Mouse (Mus musculus): ENCODE results near the gene Rasgrp3. TPM values are rescaled to one million over a fixed set of nuclear protein-coding genes. Genes with fewer than 3 reads are reported as not detected.

Rasgrp3 gene
- polyA plus RNA-seq, 1 experiment from 2014 or later: 5.4 TPM

DNA sequence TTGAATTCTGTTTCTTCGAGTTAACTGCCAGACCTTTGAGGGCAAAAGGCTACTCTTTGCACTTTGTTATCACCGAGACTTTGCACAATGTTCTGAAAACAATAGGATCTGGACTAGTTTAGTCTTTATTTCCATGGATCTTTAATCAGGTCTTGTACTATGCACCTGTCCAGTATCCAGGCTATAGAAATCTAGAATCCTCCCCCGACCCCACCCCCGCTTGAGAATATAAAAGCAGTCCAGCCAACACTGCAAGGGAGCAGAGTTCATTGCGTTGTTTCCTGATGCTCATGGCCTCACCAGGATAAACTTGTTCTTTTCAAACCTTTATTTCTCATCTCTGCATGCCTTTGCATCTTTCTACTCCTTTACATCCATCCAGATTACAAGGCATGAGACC lies 73.6 kb downstream of the Rasgrp3 start:
- no peak overlapping the region for H3K4me3 ChIP-seq
- H3K4me1 ChIP-seq: no peaks in the 10 kb centered on the region
- WGBS: 95% methylated on average over 5 of the region's 5 CpGs
- ATAC-seq (replicated peaks): no peak
- H3K36me3 ChIP-seq (replicated peaks): no peaks in the 10 kb centered on the region
- peaks cover 3% of the 10 kb centered on the region; the same call in 1 of the 2 replicates for H3K9me3 ChIP-seq
- H3K27me3 ChIP-seq (replicated peaks): no peaks in the 10 kb centered on the region
- no peak overlapping the region for H3K4me2 ChIP-seq
- no peak overlapping the region for H3K27ac ChIP-seq
- H3K9ac ChIP-seq: no peak overlapping the region

DNA sequence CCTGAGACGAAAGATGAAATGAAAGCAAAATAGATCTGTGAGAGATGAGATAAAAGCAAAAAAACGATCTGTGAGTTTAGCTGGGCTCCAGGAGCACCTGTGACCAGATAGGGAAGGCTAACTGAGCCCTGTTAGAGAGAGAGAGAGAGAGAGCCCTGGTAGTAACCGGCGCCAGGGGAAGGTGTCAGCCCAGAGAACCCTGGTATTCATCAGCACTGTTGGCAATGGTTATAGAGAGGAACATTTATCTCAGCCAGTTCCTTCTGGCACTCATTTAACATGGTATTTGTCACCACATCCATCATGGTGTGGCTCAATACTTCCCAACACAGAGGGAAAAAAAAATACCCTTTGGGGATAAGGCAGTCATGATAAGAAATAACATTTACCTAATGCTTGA lies 80.9 kb downstream of the Rasgrp3 start:
- H3K27me3 ChIP-seq (replicated peaks): no peaks in the 10 kb centered on the region
- H3K9ac ChIP-seq: no peak overlapping the region
- H3K36me3 ChIP-seq (replicated peaks): no peaks in the 10 kb centered on the region
- H3K27ac ChIP-seq: no peak overlapping the region
- H3K4me1 ChIP-seq: peaks cover 4% of the 10 kb centered on the region
- H3K4me3 ChIP-seq: no peak overlapping the region
- WGBS: 85% methylated on average over 4 of the region's 4 CpGs
- no peaks in the 10 kb centered on the region for H3K9me3 ChIP-seq
- no peak for ATAC-seq (replicated peaks)
- H3K4me2 ChIP-seq: no peak overlapping the region

DNA sequence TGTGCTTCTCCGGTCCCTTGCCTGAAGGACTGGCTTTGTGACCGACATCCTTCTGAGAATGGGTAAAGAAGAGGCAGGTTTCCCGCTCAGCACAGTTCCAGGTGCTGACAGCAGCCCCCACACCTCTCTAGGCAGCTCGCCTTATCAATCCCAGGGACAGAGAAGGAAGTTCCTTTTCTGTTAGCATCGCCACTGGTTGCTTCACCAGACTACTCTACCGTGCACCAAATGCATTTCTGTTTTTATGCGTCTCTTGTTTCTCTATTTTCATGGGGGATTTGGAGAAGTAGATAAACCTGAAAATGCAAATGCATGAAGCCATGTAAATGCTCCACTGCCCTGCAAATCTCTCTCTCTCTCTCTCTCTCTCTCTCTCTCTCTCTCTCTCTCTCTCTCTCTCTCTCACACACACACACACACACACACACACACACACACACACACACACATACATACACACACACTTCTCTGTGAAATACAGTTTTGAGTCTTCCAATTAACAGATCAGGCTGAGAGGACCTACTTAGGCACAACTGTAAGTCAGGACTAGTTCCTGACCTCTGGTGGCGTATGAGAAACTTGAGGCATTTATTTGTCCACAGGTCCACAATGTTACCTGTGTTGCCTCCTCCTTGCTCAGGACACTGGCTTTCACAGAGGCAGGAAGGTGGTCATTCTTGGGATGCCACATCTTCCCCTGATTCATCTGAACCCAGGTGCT lies 82.6 kb downstream of the Rasgrp3 start:
- peaks cover 7% of the 10 kb centered on the region for H3K4me1 ChIP-seq
- 61% methylated on average over 8 of the region's 8 CpGs for WGBS
- no peaks in the 10 kb centered on the region for H3K27me3 ChIP-seq (replicated peaks)
- no peak for ATAC-seq (replicated peaks)
- H3K4me3 ChIP-seq: no peak overlapping the region
- H3K4me2 ChIP-seq: no peak overlapping the region
- H3K9ac ChIP-seq: no peak overlapping the region
- H3K36me3 ChIP-seq (replicated peaks): no peaks in the 10 kb centered on the region
- H3K27ac ChIP-seq: no peak overlapping the region
- H3K9me3 ChIP-seq: no peaks in the 10 kb centered on the region

DNA sequence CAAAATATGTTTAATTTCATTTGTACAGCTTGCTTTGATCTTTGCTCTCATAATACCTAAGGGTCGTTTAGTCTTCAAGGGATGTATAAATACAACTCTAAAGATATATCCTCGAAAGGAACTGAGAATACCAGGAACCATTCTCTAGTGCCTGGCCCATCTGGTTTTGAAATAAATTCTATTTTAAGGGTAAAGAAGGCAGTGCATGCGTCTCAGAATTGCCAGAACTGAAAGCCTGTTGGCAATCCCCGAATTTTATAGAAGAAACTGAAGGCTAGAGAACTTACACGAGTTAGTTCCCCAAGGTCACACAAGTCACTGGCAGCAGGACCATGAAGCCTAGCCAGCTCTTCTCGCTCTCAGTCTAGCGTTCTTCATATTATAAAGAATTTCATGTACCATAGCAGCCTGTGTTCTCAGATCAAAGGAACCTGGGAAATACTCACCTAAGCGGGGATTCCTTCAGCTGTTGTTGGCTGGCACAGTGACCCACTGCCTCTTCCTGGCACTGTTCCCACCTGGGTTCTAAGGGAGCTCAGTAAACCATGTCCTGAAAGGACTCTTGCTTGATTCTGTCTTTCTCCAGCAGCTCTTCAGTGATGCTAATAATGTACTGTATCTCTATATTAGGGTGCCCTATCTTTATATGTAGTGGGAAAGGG lies 83.7 kb downstream of the Rasgrp3 start:
- Histone ChIP-seq H3K9ac (no peak overlapping the region), H3K27ac (no peak overlapping the region), H3K4me2 (no peak overlapping the region), H3K9me3 (no peaks in the 10 kb centered on the region), H3K36me3 (replicated peaks) (no peaks in the 10 kb centered on the region), H3K4me3 (no peak overlapping the region), H3K27me3 (replicated peaks) (no peaks in the 10 kb centered on the region), H3K4me1 (peaks cover 7% of the 10 kb centered on the region)
- ATAC-seq (replicated peaks): no peak
- WGBS: 88% methylated on average over 8 of the region's 8 CpGs

DNA sequence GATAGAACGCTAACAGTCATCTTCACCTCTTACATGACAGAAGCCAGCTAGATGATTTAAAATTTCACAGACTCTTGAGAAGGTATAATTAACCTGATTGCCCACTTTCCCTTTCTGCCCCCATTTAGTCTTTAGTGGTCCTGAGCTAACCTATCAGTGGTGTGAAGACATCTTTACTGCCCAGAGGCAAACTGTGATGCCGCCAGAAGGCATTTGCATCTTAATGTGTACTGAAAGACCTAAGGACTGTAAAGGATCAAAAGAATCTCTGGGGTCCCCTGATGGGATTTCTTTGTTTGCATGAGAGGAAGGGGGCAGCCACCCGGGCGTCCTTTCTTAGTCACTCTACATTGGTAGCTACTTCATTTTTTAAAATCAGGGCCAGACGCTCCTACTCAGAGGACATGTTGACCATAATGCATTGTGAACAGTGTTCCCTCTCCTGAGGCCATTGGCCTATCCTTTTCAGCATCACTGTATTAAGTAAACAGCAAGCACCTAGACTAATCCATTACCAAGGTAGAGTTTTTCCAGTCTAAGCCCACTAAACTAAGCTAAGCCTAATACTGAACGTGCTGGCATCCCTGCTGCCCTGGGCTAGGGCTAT lies 85.6 kb downstream of the Rasgrp3 start:
- Histone ChIP-seq H3K9me3 (no peaks in the 10 kb centered on the region), H3K27ac (no peak overlapping the region), H3K4me2 (no peak overlapping the region), H3K4me3 (no peak overlapping the region), H3K9ac (no peak overlapping the region), H3K27me3 (replicated peaks) (no peaks in the 10 kb centered on the region), H3K4me1 (peaks cover 7% of the 10 kb centered on the region), H3K36me3 (replicated peaks) (no peaks in the 10 kb centered on the region)
- peak; percentile 22 for ATAC-seq (replicated peaks)
- WGBS: 16% methylated on average over 6 of the region's 6 CpGs

DNA sequence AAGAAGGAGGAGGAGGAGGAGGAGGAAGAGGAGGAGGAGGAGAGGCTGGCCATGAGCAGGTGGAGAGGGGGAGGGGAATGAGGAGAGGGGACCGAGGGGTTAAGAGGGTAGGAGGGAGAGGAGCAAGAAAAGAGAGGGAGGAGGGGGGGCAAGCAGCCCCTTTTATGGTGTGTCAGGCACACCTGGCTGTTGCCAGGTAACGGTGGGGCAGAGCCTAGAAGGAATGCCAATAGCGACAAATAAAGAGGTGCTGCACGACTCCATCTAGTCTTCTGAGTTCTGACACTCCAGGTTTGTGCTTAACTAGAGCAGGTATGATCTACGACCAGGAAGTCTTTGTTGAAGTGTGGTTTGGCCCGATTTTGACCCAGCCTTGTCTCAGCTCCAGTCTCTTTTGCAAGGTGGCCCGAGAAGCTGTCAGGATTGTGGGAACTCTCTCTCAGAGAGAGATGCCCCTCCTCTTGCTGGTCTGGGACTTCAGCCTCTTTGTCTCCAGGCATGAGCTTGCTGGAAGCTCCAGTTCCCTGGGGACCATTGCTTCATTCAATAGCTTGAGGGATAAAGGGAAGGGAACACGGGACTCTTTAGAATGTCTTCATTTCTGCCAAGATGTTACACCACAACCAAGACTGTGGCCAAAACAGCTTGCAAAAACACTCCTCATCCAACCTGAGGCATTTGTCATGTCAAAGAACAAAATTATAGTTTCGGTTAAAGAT lies 86.8 kb downstream of the Rasgrp3 start:
- no peaks in the 10 kb centered on the region for H3K27me3 ChIP-seq (replicated peaks)
- 25% methylated on average over 9 of the region's 9 CpGs for WGBS
- ATAC-seq (replicated peaks): peak; percentile 71

DNA sequence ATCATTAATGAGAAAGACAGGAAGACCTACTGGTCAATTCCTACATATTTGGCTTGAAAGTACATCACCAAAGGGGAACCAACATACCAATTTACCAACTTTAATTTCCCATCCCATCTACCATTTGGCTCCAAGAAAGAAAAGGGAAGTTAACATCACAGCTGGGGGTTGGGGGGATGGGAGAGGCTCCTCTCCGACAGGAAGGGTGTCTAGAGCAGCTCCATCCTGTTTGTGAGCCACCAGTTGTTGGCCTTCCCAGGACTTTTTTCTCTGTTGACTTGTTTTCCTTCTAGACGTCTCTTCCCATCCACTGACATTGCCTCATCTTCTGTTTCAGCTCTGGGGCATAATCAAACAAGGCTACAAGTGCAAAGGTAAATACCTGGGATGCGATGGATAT lies 88.1 kb downstream of the Rasgrp3 start:
- no peak overlapping the region for H3K27ac ChIP-seq
- H3K4me1 ChIP-seq: peaks cover 7% of the 10 kb centered on the region
- no peak overlapping the region for H3K4me2 ChIP-seq
- H3K9me3 ChIP-seq: no peaks in the 10 kb centered on the region
- no peak overlapping the region for H3K9ac ChIP-seq
- 75% methylated on average over 3 of the region's 3 CpGs for WGBS
- ATAC-seq (replicated peaks): no peak
- no peak overlapping the region for H3K4me3 ChIP-seq
- H3K27me3 ChIP-seq (replicated peaks): no peaks in the 10 kb centered on the region
- H3K36me3 ChIP-seq (replicated peaks): no peaks in the 10 kb centered on the region

More for the DNA sequence above, 86.8 kb downstream of the Rasgrp3 start:
- no peaks in the 10 kb centered on the region for H3K9me3 ChIP-seq
- H3K27ac ChIP-seq: no peak overlapping the region
- no peaks in the 10 kb centered on the region for H3K36me3 ChIP-seq (replicated peaks)
- peaks cover 7% of the 10 kb centered on the region for H3K4me1 ChIP-seq
- no peak overlapping the region for H3K4me2 ChIP-seq
- H3K9ac ChIP-seq: no peak overlapping the region
- no peak overlapping the region for H3K4me3 ChIP-seq

DNA sequence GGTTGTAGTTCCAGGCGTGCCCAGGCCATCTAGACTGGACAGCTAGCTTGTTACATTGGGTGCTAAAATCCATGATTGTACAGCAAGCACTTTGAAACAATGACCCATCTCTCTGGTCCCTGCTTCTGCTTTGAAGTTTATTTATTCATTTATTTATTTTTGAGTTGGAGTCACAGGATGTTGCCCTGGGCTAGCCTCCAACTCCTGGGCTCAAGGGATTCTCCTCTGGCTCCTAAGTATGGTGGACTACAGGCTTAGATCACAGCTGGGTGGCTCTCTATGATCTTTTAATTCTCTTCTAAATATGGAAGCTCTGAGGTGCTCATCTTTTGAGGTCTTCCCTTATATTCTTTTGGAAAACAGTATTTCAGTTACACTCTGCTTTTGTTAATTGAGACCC lies 90.7 kb downstream of the Rasgrp3 start:
- Histone ChIP-seq H3K4me2 (no peak overlapping the region), H3K9me3 (no peaks in the 10 kb centered on the region), H3K27me3 (replicated peaks) (no peaks in the 10 kb centered on the region), H3K9ac (no peak overlapping the region), H3K4me1 (0 out of 2 replicates have a peak, but pooled peaks cover 2% of the 10 kb centered on the region), H3K36me3 (replicated peaks) (no peaks in the 10 kb centered on the region), H3K27ac (no peak overlapping the region), H3K4me3 (no peak overlapping the region)
- no peak for ATAC-seq (replicated peaks)
- 85% methylated on average over 1 of the region's 1 CpGs for WGBS

DNA sequence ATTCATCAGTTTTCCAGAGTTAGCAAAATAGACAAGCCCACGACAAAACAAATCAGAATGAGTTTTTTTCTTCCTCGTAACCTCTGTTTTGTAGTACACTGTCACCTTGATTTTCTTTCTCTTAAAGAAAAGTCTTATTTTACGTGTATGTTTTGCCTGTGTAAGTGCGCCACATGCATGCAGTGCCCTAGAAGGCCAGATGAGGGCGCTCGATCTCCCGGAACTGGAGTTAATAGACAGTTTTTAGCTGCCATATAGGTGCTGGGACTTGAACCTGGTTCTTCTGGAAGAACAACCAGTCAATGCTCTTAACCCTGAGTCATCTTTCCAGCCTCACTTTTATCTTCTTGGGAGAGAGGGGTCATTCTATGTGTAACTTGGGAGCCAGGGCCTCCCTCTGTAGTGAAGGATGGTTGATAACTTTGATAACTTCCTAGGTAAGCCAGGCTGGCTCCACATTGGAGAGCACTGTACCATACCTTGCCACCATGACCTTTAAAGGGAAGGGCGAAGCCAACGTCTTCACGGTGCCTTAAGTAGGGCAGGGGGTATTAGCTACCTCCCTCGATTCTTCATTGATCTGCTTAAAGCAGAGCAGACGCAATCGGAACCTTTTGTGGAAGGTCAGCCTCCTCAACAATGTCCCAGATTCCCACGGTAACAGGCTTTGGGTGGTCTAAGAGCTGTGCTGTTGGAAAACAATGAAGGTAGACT lies 93.7 kb downstream of the Rasgrp3 start:
- no peak for ATAC-seq (replicated peaks)
- H3K4me3 ChIP-seq: no peak overlapping the region
- no peak overlapping the region for H3K4me2 ChIP-seq
- H3K36me3 ChIP-seq (replicated peaks): no peaks in the 10 kb centered on the region
- no peak overlapping the region for H3K9ac ChIP-seq
- H3K27me3 ChIP-seq (replicated peaks): no peaks in the 10 kb centered on the region
- H3K9me3 ChIP-seq: no peaks in the 10 kb centered on the region
- H3K27ac ChIP-seq: no peak overlapping the region
- WGBS: 84% methylated on average over 14 of the region's 14 CpGs
- H3K4me1 ChIP-seq: no peaks in the 10 kb centered on the region; the same call in 1 of the 2 replicates

DNA sequence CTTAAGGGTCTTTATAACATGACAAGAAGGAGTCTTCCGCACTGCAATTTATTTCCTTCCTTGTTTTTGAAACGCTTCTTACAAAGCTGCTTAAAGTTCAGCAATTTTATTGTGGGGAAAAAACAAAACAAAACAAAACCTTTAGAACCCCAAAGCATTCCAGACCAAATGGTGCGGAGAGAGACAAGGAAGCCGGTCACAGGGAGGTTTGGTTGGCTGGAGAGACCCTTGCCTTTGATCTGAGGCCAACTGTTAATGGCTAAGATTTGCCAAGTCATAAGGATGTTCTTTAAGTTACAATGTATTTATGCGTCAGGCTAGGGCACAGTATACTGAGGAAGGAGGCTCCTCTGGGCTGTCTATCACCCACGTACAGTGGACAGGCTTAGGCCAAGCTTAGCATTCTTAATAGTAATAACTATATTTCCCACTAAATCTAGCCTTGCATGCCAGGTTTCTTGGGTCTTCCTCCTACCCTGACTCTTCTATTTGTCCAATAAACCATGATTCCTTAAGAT lies 96.8 kb downstream of the Rasgrp3 start:
- H3K27me3 ChIP-seq (replicated peaks): no peaks in the 10 kb centered on the region
- H3K4me3 ChIP-seq: no peak overlapping the region
- no peak overlapping the region for H3K27ac ChIP-seq
- WGBS: 80% methylated on average over 6 of the region's 6 CpGs
- no peak overlapping the region for H3K4me2 ChIP-seq
- H3K9me3 ChIP-seq: no peaks in the 10 kb centered on the region
- no peaks in the 10 kb centered on the region for H3K36me3 ChIP-seq (replicated peaks)
- no peak for ATAC-seq (replicated peaks)
- no peak overlapping the region for H3K9ac ChIP-seq
- H3K4me1 ChIP-seq: no peaks in the 10 kb centered on the region; the same call in 1 of the 2 replicates

DNA sequence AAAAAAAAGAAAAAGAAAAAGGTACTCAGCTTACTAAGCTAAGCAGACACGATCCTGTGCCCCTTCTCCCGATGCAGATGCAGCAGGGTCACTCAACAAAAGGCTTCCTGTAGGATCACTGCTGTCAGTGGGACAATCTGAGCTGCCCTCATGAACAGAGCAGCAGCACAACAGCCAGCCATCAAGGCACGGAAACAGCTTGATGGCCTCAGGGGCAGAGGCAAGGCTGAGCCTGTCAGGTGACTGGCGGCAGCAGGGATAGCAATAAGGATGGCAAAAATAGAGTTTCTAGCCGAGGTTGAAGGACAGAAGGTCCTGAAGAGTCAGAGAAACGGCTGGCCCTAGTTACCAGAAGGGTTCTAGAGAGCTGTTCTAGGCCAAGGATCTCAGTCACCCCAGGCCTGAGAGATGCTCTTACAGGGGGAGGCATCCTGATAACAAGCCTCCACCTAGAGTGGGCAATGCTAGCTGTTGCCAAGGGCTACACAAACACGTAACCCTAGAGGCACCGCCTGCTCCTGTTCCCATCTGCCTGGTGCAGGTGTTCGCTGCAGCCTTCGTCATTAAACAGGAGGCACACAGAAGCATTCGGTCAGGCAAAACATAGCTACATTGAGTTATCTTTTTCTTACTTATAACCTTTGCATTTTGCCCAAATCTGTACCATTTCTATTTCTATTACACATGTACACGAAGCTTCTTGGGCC lies 98.8 kb downstream of the Rasgrp3 start:
- H3K27me3 ChIP-seq (replicated peaks): no peaks in the 10 kb centered on the region
- H3K9me3 ChIP-seq: no peaks in the 10 kb centered on the region
- H3K9ac ChIP-seq: no peak overlapping the region
- H3K4me3 ChIP-seq: no peak overlapping the region
- 78% methylated on average over 12 of the region's 12 CpGs for WGBS
- H3K4me1 ChIP-seq: no peaks in the 10 kb centered on the region; the same call in 1 of the 2 replicates
- ATAC-seq (replicated peaks): no peak; the same call in 1 of the 2 replicates
- H3K4me2 ChIP-seq: no peak overlapping the region
- H3K36me3 ChIP-seq (replicated peaks): peaks cover 13% of the 10 kb centered on the region; the same call in 1 of the 2 replicates
- no peak overlapping the region for H3K27ac ChIP-seq

All from midbrain, embryonic 15.5 days (tissue).